Mouse (Mus musculus): Measurements from ENCODE around the gene Gadd45g. TPM values are rescaled to one million over a fixed set of nuclear protein-coding genes. Genes with fewer than 3 reads are reported as not detected.
"Not testable (repeated sequence)": the region's sequence is repeated elsewhere in the genome, so short reads cannot be mapped to it uniquely, and the experiment has no call there.

Gene Gadd45g
- polyA plus RNA-seq, 2 experiments, result 43.2 to 51.5 TPM

GRCm38 (mm10) chr13:51823822-51824495 is 22.5 kb upstream of the Gadd45g start:
- DNase-seq (ENCODE audit: low spot score), result no peak

GRCm38 (mm10) chr13:51830744-51831450 is 15.6 kb upstream of the Gadd45g start:
- H3K4me3 ChIP-seq (replicated peaks; ENCODE audit: low read length), result no peak overlapping the region
- no peaks in the 10 kb centered on the region for H3K9me3 ChIP-seq (ENCODE audit: control insufficient read depth, low read length)
- DNase-seq (ENCODE audit: low spot score) (peak; percentile 79), ATAC-seq (ENCODE audit: low FRiP score, low read depth) (no peak)
- no peak overlapping the region for H3K27ac ChIP-seq (replicated peaks; ENCODE audit: low read depth, low read length)
- no peaks in the 10 kb centered on the region for H3K4me1 ChIP-seq (ENCODE audit: control insufficient read depth, insufficient read depth, low read length)
- 42% methylated on average over 10 of the region's 10 CpGs for WGBS
- H3K27me3 ChIP-seq (ENCODE audit: control insufficient read depth, insufficient read depth, low read length), result no peaks in the 10 kb centered on the region
- TF ChIP-seq POLR2A (IDR thresholded peaks at IDR 0.05; ENCODE audit: borderline replicate concordance, extremely low read depth, insufficient read depth, insufficient read length), result no peak
- H3K36me3 ChIP-seq (ENCODE audit: control insufficient read depth, insufficient read depth, low read length), result no peaks in the 10 kb centered on the region
- no peak overlapping the region for H3K4me2 ChIP-seq (replicated peaks; ENCODE audit: low read depth, low read length, severe bottlenecking)
- no peak overlapping the region for H3K9ac ChIP-seq (ENCODE audit: low read depth, low read length, severe bottlenecking)

More at GRCm38 (mm10) chr13:51823822-51824495, 22.5 kb upstream of the Gadd45g start:
- 30% methylated on average over 8 of the region's 8 CpGs for WGBS
- Histone ChIP-seq H3K9ac (ENCODE audit: low read depth, low read length, severe bottlenecking) (no peak overlapping the region; the same call in 1 of the 2 replicates), H3K27ac (replicated peaks; ENCODE audit: low read depth, low read length) (no peak overlapping the region), H3K9me3 (ENCODE audit: control insufficient read depth, low read length) (no peaks in the 10 kb centered on the region), H3K4me2 (replicated peaks; ENCODE audit: low read depth, low read length, severe bottlenecking) (no peak overlapping the region), H3K4me3 (replicated peaks; ENCODE audit: low read length) (no peak overlapping the region), H3K36me3 (ENCODE audit: control insufficient read depth, insufficient read depth, low read length) (no peaks in the 10 kb centered on the region), H3K27me3 (ENCODE audit: control insufficient read depth, insufficient read depth, low read length) (no peaks in the 10 kb centered on the region), H3K4me1 (ENCODE audit: control insufficient read depth, insufficient read depth, low read length) (peaks cover 15% of the 10 kb centered on the region)
- no peak for TF ChIP-seq POLR2A (IDR thresholded peaks at IDR 0.05; ENCODE audit: borderline replicate concordance, extremely low read depth, insufficient read depth, insufficient read length)
- ATAC-seq (ENCODE audit: low FRiP score, low read depth), result no peak

GRCm38 (mm10) chr13:51832491-51832890 is 14.0 kb upstream of the Gadd45g start:
- WGBS, result 85% methylated on average over 6 of the region's 6 CpGs
- Histone ChIP-seq H3K9me3 (ENCODE audit: control insufficient read depth, low read length) (no peaks in the 10 kb centered on the region), H3K9ac (ENCODE audit: low read depth, low read length, severe bottlenecking) (no peak overlapping the region), H3K27ac (replicated peaks; ENCODE audit: low read depth, low read length) (no peak overlapping the region), H3K27me3 (ENCODE audit: control insufficient read depth, insufficient read depth, low read length) (no peaks in the 10 kb centered on the region), H3K4me1 (ENCODE audit: control insufficient read depth, insufficient read depth, low read length) (no peaks in the 10 kb centered on the region), H3K4me2 (replicated peaks; ENCODE audit: low read depth, low read length, severe bottlenecking) (no peak overlapping the region), H3K36me3 (ENCODE audit: control insufficient read depth, insufficient read depth, low read length) (no peaks in the 10 kb centered on the region), H3K4me3 (replicated peaks; ENCODE audit: low read length) (no peak overlapping the region)
- DNase-seq (ENCODE audit: low spot score) (no peak), ATAC-seq (ENCODE audit: low FRiP score, low read depth) (no peak)
- no peak for TF ChIP-seq POLR2A (IDR thresholded peaks at IDR 0.05; ENCODE audit: borderline replicate concordance, extremely low read depth, insufficient read depth, insufficient read length)

GRCm38 (mm10) chr13:51833611-51834010 is 12.9 kb upstream of the Gadd45g start:
- ATAC-seq (ENCODE audit: low FRiP score, low read depth), result no peak
- H3K4me3 ChIP-seq (replicated peaks; ENCODE audit: low read length), result no peak overlapping the region
- 36% methylated on average over 2 of the region's 2 CpGs for WGBS

GRCm38 (mm10) chr13:51834024-51834423 is 12.5 kb upstream of the Gadd45g start:
- 57% methylated on average over 8 of the region's 8 CpGs for WGBS
- H3K36me3 ChIP-seq (ENCODE audit: control insufficient read depth, insufficient read depth, low read length); H3K4me3 ChIP-seq (replicated peaks; ENCODE audit: low read length); ATAC-seq (ENCODE audit: low FRiP score, low read depth); H3K9ac ChIP-seq (ENCODE audit: low read depth, low read length, severe bottlenecking); H3K27ac ChIP-seq (replicated peaks; ENCODE audit: low read depth, low read length); H3K4me2 ChIP-seq (replicated peaks; ENCODE audit: low read depth, low read length, severe bottlenecking); H3K4me1 ChIP-seq (ENCODE audit: control insufficient read depth, insufficient read depth, low read length); H3K9me3 ChIP-seq (ENCODE audit: control insufficient read depth, low read length); DNase-seq (ENCODE audit: low spot score); H3K27me3 ChIP-seq (ENCODE audit: control insufficient read depth, insufficient read depth, low read length): not testable (repeated sequence)

More at GRCm38 (mm10) chr13:51833611-51834010, 12.9 kb upstream of the Gadd45g start:
- H3K9me3 ChIP-seq (ENCODE audit: control insufficient read depth, low read length), result no peaks in the 10 kb centered on the region
- H3K9ac ChIP-seq (ENCODE audit: low read depth, low read length, severe bottlenecking), result no peak overlapping the region
- H3K27ac ChIP-seq (replicated peaks; ENCODE audit: low read depth, low read length), result no peak overlapping the region
- no peaks in the 10 kb centered on the region for H3K36me3 ChIP-seq (ENCODE audit: control insufficient read depth, insufficient read depth, low read length)
- no peaks in the 10 kb centered on the region for H3K4me1 ChIP-seq (ENCODE audit: control insufficient read depth, insufficient read depth, low read length)
- no peak overlapping the region for H3K4me2 ChIP-seq (replicated peaks; ENCODE audit: low read depth, low read length, severe bottlenecking)
- no peak for TF ChIP-seq POLR2A (IDR thresholded peaks at IDR 0.05; ENCODE audit: borderline replicate concordance, extremely low read depth, insufficient read depth, insufficient read length)
- H3K27me3 ChIP-seq (ENCODE audit: control insufficient read depth, insufficient read depth, low read length), result no peaks in the 10 kb centered on the region
- DNase-seq (ENCODE audit: low spot score), result no peak

All from limb, embryonic 14.5 days (tissue).